In genomic region chr12:73610831-73611370, GRCm38 (mm10) we compare ENCODE assay signal across 20 mouse cellular contexts. TPM values are rescaled to one million over a fixed set of nuclear protein-coding genes. Genes with fewer than 3 reads are reported as not detected.
DNase-seq lines count a peak whose midpoint lies in the region; ATAC-seq and TF ChIP-seq lines count a peak whose summit lies in the region.
"Had no signal": no experiment of that assay in that cellular context is flagged by ENCODE, and none has a peak within 500 bp of the region (broad histone marks: within the 10 kb centered on the region; RNA-seq: fewer than 3 reads in every experiment).

No protein-coding gene starts in this region.

- no peaks in the 10 kb centered on the region for H3K27me3 ChIP-seq in kidney, embryonic 14.5 days (ENCODE audit: control insufficient read depth, insufficient read depth, low read length)
- H3K27me3 ChIP-seq in cerebellum, adult 2 months (ENCODE audit: control insufficient read depth, insufficient read depth, low read length): no peaks in the 10 kb centered on the region
- H3K27me3 ChIP-seq: embryonic facial prominence, embryonic 15.5 days; heart, embryonic 12.5 days; hindbrain, embryonic 15.5 days; stomach, embryonic 15.5 days had no signal

- no peak for TF ChIP-seq CTCF in cerebellum, adult 2 months (IDR thresholded peaks at IDR 0.05; ENCODE audit: borderline replicate concordance, insufficient read depth, low read depth, low read length)

- peak; percentile 34 for DNase-seq in 416B (ENCODE audit: low read depth)
- peak; percentile 78 for DNase-seq in CD4-positive helper T cell, adult 2 months (ENCODE audit: low read depth, low spot score)
- DNase-seq in cerebellum, postnatal 14 days: no peak
- DNase-seq in cerebellum, adult 2 months: no peak
- DNase-seq: cerebellum, adult 9-11 months; gastrocnemius, adult 2 months; kidney, adult 11 months; kidney, postnatal 14 days; left cerebral cortex, postnatal 4 days; liver, postnatal 0 days; lung, postnatal 14 days; thymus, adult 18-20 months had no signal

- H3K9me3 ChIP-seq in kidney, embryonic 14.5 days (ENCODE audit: control insufficient read depth, low read length): no peaks in the 10 kb centered on the region
- H3K9me3 ChIP-seq: embryonic facial prominence, embryonic 15.5 days; heart, embryonic 12.5 days; hindbrain, embryonic 15.5 days; stomach, embryonic 15.5 days had no signal

- H3K4me1 ChIP-seq in brown adipose tissue, adult 24 weeks (ENCODE audit: control insufficient read depth, insufficient read depth, insufficient read length, low read length): peaks cover 61% of the 10 kb centered on the region
- H3K4me1 ChIP-seq in kidney, embryonic 14.5 days (ENCODE audit: control insufficient read depth, insufficient read depth, low read length): peaks cover 15% of the 10 kb centered on the region; the same call in 1 of the 2 replicates
- H3K4me1 ChIP-seq in cerebellum, adult 2 months (ENCODE audit: control insufficient read depth, insufficient read depth, low read length): no peaks in the 10 kb centered on the region

- no peak overlapping the region for H3K4me2 ChIP-seq in kidney, embryonic 14.5 days (replicated peaks; ENCODE audit: low read depth, low read length)
- H3K4me2 ChIP-seq: embryonic facial prominence, embryonic 15.5 days; heart, embryonic 12.5 days; hindbrain, embryonic 15.5 days; midbrain, embryonic 11.5 days; stomach, embryonic 15.5 days had no signal

- peak overlapping the region; percentile 65 for H3K27ac ChIP-seq in brown adipose tissue, adult 24 weeks (replicated peaks; ENCODE audit: low read depth, low read length)
- no peak overlapping the region for H3K27ac ChIP-seq in kidney, embryonic 14.5 days (ENCODE audit: low read depth, low read length)
- H3K27ac ChIP-seq in cerebellum, adult 2 months (ENCODE audit: insufficient read depth, low read length): no peak overlapping the region
- H3K27ac ChIP-seq: embryonic facial prominence, embryonic 15.5 days; gastrocnemius, adult 2 months; hindbrain, embryonic 15.5 days; stomach, embryonic 15.5 days had no signal

- TF ChIP-seq POLR2A in cerebellum, adult 2 months (IDR thresholded peaks at IDR 0.05; ENCODE audit: borderline replicate concordance, insufficient read depth, low read length): no peak

- H3K9ac ChIP-seq in kidney, embryonic 14.5 days (ENCODE audit: low read depth, low read length): no peak overlapping the region
- H3K9ac ChIP-seq: embryonic facial prominence, embryonic 15.5 days; heart, embryonic 12.5 days; hindbrain, embryonic 15.5 days; liver, postnatal 0 days; stomach, embryonic 15.5 days had no signal

- no peaks in the 10 kb centered on the region for H3K36me3 ChIP-seq in kidney, embryonic 14.5 days (ENCODE audit: control insufficient read depth, insufficient read depth, low read length)
- H3K36me3 ChIP-seq: embryonic facial prominence, embryonic 15.5 days; heart, embryonic 12.5 days; hindbrain, embryonic 15.5 days; stomach, embryonic 15.5 days had no signal

- WGBS in kidney, embryonic 14.5 days: 58% methylated on average over 8 of the region's 8 CpGs
- 80% methylated on average over 8 of the region's 8 CpGs for WGBS in cerebellum, adult 2 months

- peak; percentile 47 for ATAC-seq in megakaryocyte, adult 5-6 weeks (ENCODE audit: poor library complexity, severe bottlenecking)
- no peak for ATAC-seq in kidney, embryonic 14.5 days (ENCODE audit: low FRiP score, low TSS enrichment)
- ATAC-seq: liver, postnatal 0 days had no signal

- H3K4me3 ChIP-seq in brown adipose tissue, adult 24 weeks (ENCODE audit: insufficient read depth, low read depth, low read length): no peak overlapping the region
- no peak overlapping the region for H3K4me3 ChIP-seq in kidney, embryonic 14.5 days (ENCODE audit: low read length)
- H3K4me3 ChIP-seq in cerebellum, adult 2 months (replicated peaks; ENCODE audit: insufficient read depth, low read depth, low read length): no peak overlapping the region
- H3K4me3 ChIP-seq: embryonic facial prominence, embryonic 15.5 days; gastrocnemius, adult 2 months; heart, embryonic 12.5 days; hindbrain, embryonic 15.5 days; stomach, embryonic 15.5 days had no signal

RNA-seq across cellular contexts. Expression of gene Prkch, which starts 26.3 kb away (rescaled TPM):
- polyA plus RNA-seq in brown adipose tissue, adult 24 weeks (2012; ENCODE audit: insufficient read depth, insufficient read length, missing spikeins): 2.7 and 7.3 TPM in 2 replicates
- total RNA-seq in megakaryocyte, adult 5-6 weeks (2015): 15.5 and 15.6 TPM in 2 replicates
- total RNA-seq in megakaryocyte, adult 5-6 weeks (2017): 14.0 and 14.1 TPM in 2 replicates
- polyA plus RNA-seq in kidney, embryonic 14.5 days (2014; fragmentation: Nextera tagmentation; extraction: Ambion mirVana): 10.7 and 13.2 TPM in 2 replicates
- polyA plus RNA-seq in cerebellum, adult 2 months (2012; rRNA removed): 3.2 and 3.4 TPM in 2 replicates

Comparison
In these comparisons a context has a peak if more than half of its experiments do, and no peak if none do; other contexts are left out.
1. DNase-seq: peak in 416B (single experiment) and CD4-positive helper T cell, adult 2 months (single experiment); none in cerebellum, postnatal 14 days (0 of 2) and cerebellum, adult 2 months (0 of 2).